Mouse (Mus musculus) liver, postnatal 0 days (tissue): ENCODE results near the gene Mrc1.

Source experiments
- CTCF ChIP-seq: sonication (generic); IDR thresholded peaks from 2 replicates; pipeline ENCODE4 v1.5.1; 2016; ENCODE audit warnings: antibody characterized with exemption, low read depth
- EP300 ChIP-seq: IDR thresholded peaks from 2 replicates; pipeline ENCODE4 v1.6.1; 2016; ENCODE audit warnings: antibody characterized with exemption, low read depth, mild to moderate bottlenecking

GRCm38 (mm10) chr2:14229149-14229548, at the start of gene Mrc1:
- no peak for TF ChIP-seq CTCF
- no peak for TF ChIP-seq EP300
